ENCODE assay signal across 10 mouse cellular contexts in the genomic region with DNA sequence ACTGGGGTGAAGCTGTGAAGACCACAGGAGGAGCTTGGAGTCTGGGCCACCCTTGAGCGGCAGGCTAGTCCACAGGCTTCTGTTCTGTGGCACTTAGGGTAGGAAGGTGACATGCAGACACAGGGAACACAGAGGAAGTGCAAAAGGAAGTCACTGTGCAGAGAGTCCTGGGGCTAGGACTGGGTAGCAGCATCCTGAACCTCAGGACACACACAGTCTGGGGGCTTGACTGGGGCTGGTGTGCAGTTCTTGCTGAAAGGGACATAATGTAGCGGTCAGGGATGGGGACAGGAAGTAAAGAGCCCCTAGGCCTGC. TPM values are rescaled to one million over a fixed set of nuclear protein-coding genes. Genes with fewer than 3 reads are reported as not detected.
DNase-seq lines count a peak whose midpoint lies in the region; ATAC-seq and TF ChIP-seq lines count a peak whose summit lies in the region.
"Had no signal": no experiment of that assay in that cellular context is flagged by ENCODE, and none has a peak within 500 bp of the region (broad histone marks: within the 10 kb centered on the region; RNA-seq: fewer than 3 reads in every experiment).

No protein-coding gene starts in this region.

- H3K9me3 ChIP-seq in heart, embryonic 11.5 days (replicated peaks; ENCODE audit: control insufficient read depth, low read length), result no peaks in the 10 kb centered on the region
- no peaks in the 10 kb centered on the region for H3K9me3 ChIP-seq in neural tube, embryonic 12.5 days
- H3K9me3 ChIP-seq in liver, embryonic 13.5 days (replicated peaks), result no peaks in the 10 kb centered on the region
- H3K9me3 ChIP-seq in stomach, embryonic 15.5 days, result no peaks in the 10 kb centered on the region

- TF ChIP-seq EP300 in heart, adult 2 months (IDR thresholded peaks at IDR 0.05; ENCODE audit: insufficient read depth, low read depth, low read length), result no peak

- WGBS in heart, embryonic 11.5 days (ENCODE audit: insufficient replicate concordance), result 52% methylated on average over 2 of the region's 2 CpGs
- WGBS in heart, adult 2 months, result 66% methylated on average over 2 of the region's 2 CpGs
- WGBS in neural tube, embryonic 12.5 days, result 61% methylated on average over 2 of the region's 2 CpGs
- 54% methylated on average over 2 of the region's 2 CpGs for whole genome bisulfite sequencing in liver, embryonic 13.5 days (ENCODE audit: insufficient replicate concordance)
- WGBS in stomach, embryonic 15.5 days, result 71% methylated on average over 2 of the region's 2 CpGs

- no peak for DNase-seq in heart, adult 2 months
- no peak for DNase-seq in neural tube, embryonic 10.5 days (ENCODE audit: extremely low spot score, low spot score)
- no peak for DNase-seq in liver, embryonic 13.5 days
- DNase-seq in layer of hippocampus, postnatal 25 days (ENCODE audit: extremely low spot score in 1 of 2, low spot score in 1 of 2), result no peak
- DNase-seq in adrenal gland, postnatal 10 days, result no peak
- DNase-seq: cerebellum, postnatal 36 days; gastrocnemius, postnatal 14 days had no signal

- no peak overlapping the region for H3K9ac ChIP-seq in heart, embryonic 11.5 days (ENCODE audit: low read depth, low read length)
- no peak overlapping the region for H3K9ac ChIP-seq in heart, adult 2 months (ENCODE audit: low read depth, low read length)
- no peak overlapping the region for H3K9ac ChIP-seq in neural tube, embryonic 12.5 days
- no peak overlapping the region for H3K9ac ChIP-seq in liver, embryonic 13.5 days
- H3K9ac ChIP-seq in stomach, embryonic 15.5 days, result no peak overlapping the region

- no peaks in the 10 kb centered on the region for H3K79me2 ChIP-seq in heart, adult 2 months (replicated peaks; ENCODE audit: control insufficient read depth, insufficient read depth, low read length)

- peaks cover 5% of the 10 kb centered on the region for H3K27me3 ChIP-seq in heart, embryonic 11.5 days (ENCODE audit: control insufficient read depth, insufficient read depth, low read length)
- no peaks in the 10 kb centered on the region for H3K27me3 ChIP-seq in heart, adult 2 months (ENCODE audit: control insufficient read depth, insufficient read depth, low read length)
- H3K27me3 ChIP-seq in neural tube, embryonic 12.5 days (replicated peaks), result no peaks in the 10 kb centered on the region; the same call in 1 of the 2 replicates
- H3K27me3 ChIP-seq in liver, embryonic 13.5 days, result no peaks in the 10 kb centered on the region
- H3K27me3 ChIP-seq in stomach, embryonic 15.5 days (replicated peaks), result no peaks in the 10 kb centered on the region

- TF ChIP-seq CTCF in heart, adult 2 months (IDR thresholded peaks at IDR 0.05), result no peak

- intact Hi-C loops in heart, adult 2 months (cut with DNase I), result no loop called here

- no peak overlapping the region for H3K4me3 ChIP-seq in heart, embryonic 11.5 days (ENCODE audit: low read depth, low read length)
- no peak overlapping the region for H3K4me3 ChIP-seq in heart, adult 2 months
- 0 out of 2 replicates have a peak overlapping the region, but pooled peaks have one; percentile 7 for H3K4me3 ChIP-seq in neural tube, embryonic 12.5 days
- peak overlapping the region; percentile 45 for H3K4me3 ChIP-seq in liver, embryonic 13.5 days (replicated peaks)
- peak overlapping the region; percentile 27 for H3K4me3 ChIP-seq in stomach, embryonic 15.5 days (replicated peaks)

- no peak overlapping the region for H3K27ac ChIP-seq in heart, embryonic 11.5 days (ENCODE audit: low read depth, low read length)
- H3K27ac ChIP-seq in heart, adult 2 months, result no peak overlapping the region
- no peak overlapping the region for H3K27ac ChIP-seq in neural tube, embryonic 12.5 days
- H3K27ac ChIP-seq in liver, embryonic 13.5 days, result no peak overlapping the region
- H3K27ac ChIP-seq in stomach, embryonic 15.5 days, result no peak overlapping the region

- no peak for ATAC-seq in heart, embryonic 11.5 days (replicated peaks; ENCODE audit: insufficient number of reproducible peaks, low FRiP score, low TSS enrichment)
- no peak for ATAC-seq in neural tube, embryonic 12.5 days (ENCODE audit: low FRiP score, low read depth)
- no peak for ATAC-seq in liver, embryonic 13.5 days (ENCODE audit: low read depth)
- no peak for ATAC-seq in stomach, embryonic 15.5 days (ENCODE audit: insufficient read depth, low FRiP score, low read depth)

- TF ChIP-seq POLR2A in heart, adult 2 months (IDR thresholded peaks at IDR 0.05; ENCODE audit: insufficient read depth, low read depth, low read length), result no peak

- peaks cover 13% of the 10 kb centered on the region for H3K4me1 ChIP-seq in heart, embryonic 11.5 days (ENCODE audit: control insufficient read depth, insufficient read depth, low read length)
- no peaks in the 10 kb centered on the region for H3K4me1 ChIP-seq in heart, adult 2 months (ENCODE audit: control insufficient read depth, insufficient read depth, low read length)
- peaks cover 15% of the 10 kb centered on the region for H3K4me1 ChIP-seq in neural tube, embryonic 12.5 days
- H3K4me1 ChIP-seq in liver, embryonic 13.5 days (replicated peaks), result peaks cover 18% of the 10 kb centered on the region
- H3K4me1 ChIP-seq in stomach, embryonic 15.5 days, result peaks cover 18% of the 10 kb centered on the region; the same call in 1 of the 2 replicates

- no peaks in the 10 kb centered on the region for H3K36me3 ChIP-seq in heart, embryonic 11.5 days (ENCODE audit: control insufficient read depth, insufficient read depth, low read length)
- H3K36me3 ChIP-seq in heart, adult 2 months (ENCODE audit: control insufficient read depth, insufficient read depth, low read length), result no peaks in the 10 kb centered on the region
- H3K36me3 ChIP-seq in neural tube, embryonic 12.5 days, result peaks cover 6% of the 10 kb centered on the region; the same call in 1 of the 2 replicates
- H3K36me3 ChIP-seq in liver, embryonic 13.5 days, result no peaks in the 10 kb centered on the region
- H3K36me3 ChIP-seq in stomach, embryonic 15.5 days, result peaks cover under 1% of the 10 kb centered on the region; the same call in 1 of the 2 replicates

- peak overlapping the region; percentile 53 for H3K4me2 ChIP-seq in heart, embryonic 11.5 days
- peak overlapping the region; percentile 52 for H3K4me2 ChIP-seq in neural tube, embryonic 12.5 days (replicated peaks)
- H3K4me2 ChIP-seq in liver, embryonic 13.5 days, result peak overlapping the region; percentile 61
- peak overlapping the region; percentile 45 for H3K4me2 ChIP-seq in stomach, embryonic 15.5 days

RNA-seq across cellular contexts. Expression of gene Tldc1, which starts 22.1 kb away (rescaled TPM):
- polyA plus RNA-seq in heart, embryonic 11.5 days (2014; fragmentation: Nextera tagmentation; extraction: Ambion mirVana), result 10.2 and 12.9 TPM in 2 replicates
- 10 to 100 TPM; 11.3 TPM for total RNA-seq in heart, adult 2 months (2021)
- 14.6 and 15.6 TPM in 2 replicates for polyA plus RNA-seq in heart, adult 2 months (2012; rRNA removed)
- polyA plus RNA-seq in neural tube, embryonic 12.5 days (2016; fragmentation: Nextera tagmentation; extraction: Ambion mirVana), result 11.6 and 12.1 TPM in 2 replicates
- polyA plus RNA-seq in liver, embryonic 13.5 days (2015; fragmentation: Nextera tagmentation; extraction: Ambion mirVana), result 4.3 and 4.5 TPM in 2 replicates
- 12.9 and 13.8 TPM in 2 replicates for polyA plus RNA-seq in stomach, embryonic 15.5 days (2015; fragmentation: Nextera tagmentation; extraction: Ambion mirVana)
- 10 to 100 TPM; 14.1 to 17.0 TPM for total RNA-seq in layer of hippocampus, postnatal 25 days (2021)
- total RNA-seq in adrenal gland, postnatal 10 days (2021), result 10 to 100 TPM in 1 of 2 experiments, 1 to 10 TPM in 1; 8.7 to 12.0 TPM

RNA-seq across cellular contexts. Expression of gene Atp2c2, which starts 56.3 kb away (rescaled TPM):
- polyA plus RNA-seq in heart, embryonic 11.5 days (2014; fragmentation: Nextera tagmentation; extraction: Ambion mirVana), result 0.14 and 0.24 TPM in 2 replicates
- under 1 TPM in 1 of 2 experiments, not detected in 1; 0.07 TPM for total RNA-seq in heart, adult 2 months (2021)
- 0.59 TPM in 1 of 2 replicates, not detected in the other for polyA plus RNA-seq in heart, adult 2 months (2012; rRNA removed)
- 0.33 and 0.55 TPM in 2 replicates for polyA plus RNA-seq in neural tube, embryonic 12.5 days (2016; fragmentation: Nextera tagmentation; extraction: Ambion mirVana)
- polyA plus RNA-seq in liver, embryonic 13.5 days (2015; fragmentation: Nextera tagmentation; extraction: Ambion mirVana), result 0.07 and 0.20 TPM in 2 replicates
- 5.3 TPM in 2 replicates for polyA plus RNA-seq in stomach, embryonic 15.5 days (2015; fragmentation: Nextera tagmentation; extraction: Ambion mirVana)
- total RNA-seq in layer of hippocampus, postnatal 25 days (2021), result 1 to 10 TPM; 1.8 to 1.9 TPM
- under 1 TPM; 0.12 to 0.39 TPM for total RNA-seq in adrenal gland, postnatal 10 days (2021)

Comparison
In these comparisons a context has a peak if more than half of its experiments do, and no peak if none do; other contexts are left out.
1. H3K4me3 ChIP-seq: peak in neural tube, embryonic 12.5 days (single experiment), liver, embryonic 13.5 days (single experiment) and stomach, embryonic 15.5 days (single experiment); none in heart, embryonic 11.5 days (single experiment) and heart, adult 2 months (single experiment).
2. Peak in every context shown above with its lines, with median percentiles within 50 percentile points of each other: H3K4me2 ChIP-seq.